Mouse (Mus musculus) embryonic facial prominence, embryonic 15.5 days (tissue): ENCODE data around the gene Vmn2r4. TPM values are rescaled to one million over a fixed set of nuclear protein-coding genes. Genes with fewer than 3 reads are reported as not detected.
"Not testable (repeated sequence)": the region's sequence is repeated elsewhere in the genome, so short reads cannot be mapped to it uniquely, and the experiment has no call there.

ENCODE experiments used
- ATAC-seq: fragments of 200-750 bp; cut with Nextera tagmentation; 2 replicates; pipeline ENCODE4 v1.8.0; 2017; ENCODE audit warnings: low read depth, moderate TSS enrichment; ENCODE audit not compliant: insufficient number of reproducible peaks, low FRiP score, low TSS enrichment
- H3K27ac ChIP-seq: fragments of 300-500 bp; sonication (generic); replicated peaks from 2 replicates; pipeline ENCODE4 v1.5.1; 2015; ENCODE audit warnings: mild to moderate bottlenecking, inconsistent platforms
- H3K27me3 ChIP-seq: fragments of 300-500 bp; sonication (generic); 2 replicates; pipeline ENCODE4 v1.6.1; 2015; ENCODE audit warnings: inconsistent platforms
- H3K36me3 ChIP-seq: fragments of 300-500 bp; sonication (generic); 2 replicates; pipeline ENCODE4 v1.6.1; 2015; ENCODE audit warnings: mild to moderate bottlenecking, inconsistent platforms
- H3K4me1 ChIP-seq: fragments of 300-500 bp; sonication (generic); 2 replicates; pipeline ENCODE4 v1.6.1; 2015; ENCODE audit warnings: inconsistent platforms
- H3K4me2 ChIP-seq: fragments of 300-500 bp; sonication (generic); replicated peaks from 2 replicates; pipeline ENCODE4 v1.6.1; 2015; ENCODE audit warnings: mild to moderate bottlenecking, inconsistent platforms
- H3K4me3 ChIP-seq: fragments of 300-500 bp; sonication (generic); replicated peaks from 2 replicates; pipeline ENCODE4 v1.5.1; 2015; ENCODE audit warnings: mild to moderate bottlenecking, inconsistent platforms
- H3K9ac ChIP-seq: fragments of 300-500 bp; sonication (generic); 2 replicates; pipeline ENCODE4 v1.6.1; 2015; ENCODE audit warnings: inconsistent platforms
- H3K9me3 ChIP-seq: fragments of 300-500 bp; sonication (generic); replicated peaks from 2 replicates; pipeline ENCODE4 v1.6.1; 2016; ENCODE audit warnings: inconsistent platforms
- WGBS: fragments of 180-500 bp; shearing (Covaris S2); methylation state at CpG from one replicate; pipeline ENCODE4 v1.1.7; 2015; 5-methylcytosine and 5-hydroxymethylcytosine counted together
- polyA plus RNA-seq: library from polyadenylated mRNA; unstranded; fragments of >200 nt; fragmentation: Nextera tagmentation; extraction: Ambion mirVana; gene quantifications from 2 replicates; pipeline ENCODE4 v1.2.1, GENCODE M21; 2015

The Vmn2r4 gene
- polyA plus RNA-seq: not detected in 2 replicates

GRCm38 (mm10) chr3:64415268-64415667 lies at the start of gene Vmn2r4:
Gene Vmn2r4 (minus strand): TSS chr3:64415368.
- H3K36me3 ChIP-seq, H3K4me1 ChIP-seq, H3K27ac ChIP-seq, H3K27me3 ChIP-seq, H3K4me3 ChIP-seq, H3K9ac ChIP-seq, H3K4me2 ChIP-seq, ATAC-seq, H3K9me3 ChIP-seq: not testable (repeated sequence)
- 64% methylated on average over 3 of the region's 3 CpGs for WGBS

GRCm38 (mm10) chr3:64434261-64434660 lies 19.1 kb upstream of the Vmn2r4 start:
- not testable (repeated sequence) for H3K4me3 ChIP-seq, H3K27ac ChIP-seq, H3K36me3 ChIP-seq, ATAC-seq, H3K9me3 ChIP-seq, H3K4me1 ChIP-seq, H3K4me2 ChIP-seq, H3K27me3 ChIP-seq, H3K9ac ChIP-seq
- 89% methylated on average over 7 of the region's 7 CpGs for WGBS

- not testable (repeated sequence) for H3K27ac ChIP-seq, H3K4me3 ChIP-seq, H3K36me3 ChIP-seq, H3K27me3 ChIP-seq, H3K9me3 ChIP-seq, H3K4me1 ChIP-seq, ATAC-seq, H3K9ac ChIP-seq, H3K4me2 ChIP-seq
- WGBS: 81% methylated on average over 6 of the region's 6 CpGs
Measured at GRCm38 (mm10) chr3:64428117-64428798, 13.1 kb upstream of the Vmn2r4 start.

- not testable (repeated sequence) for ATAC-seq, H3K4me1 ChIP-seq, H3K27me3 ChIP-seq, H3K36me3 ChIP-seq, H3K4me2 ChIP-seq, H3K9me3 ChIP-seq, H3K4me3 ChIP-seq, H3K27ac ChIP-seq, H3K9ac ChIP-seq
- 81% methylated on average over 1 of the region's 1 CpGs for WGBS
Measured at GRCm38 (mm10) chr3:64422141-64422540, 7.0 kb upstream of the Vmn2r4 start.

GRCm38 (mm10) chr3:64417477-64417876 lies 2.3 kb upstream of the Vmn2r4 start:
- ATAC-seq, H3K27me3 ChIP-seq, H3K27ac ChIP-seq, H3K4me1 ChIP-seq, H3K9me3 ChIP-seq, H3K4me2 ChIP-seq, H3K9ac ChIP-seq, H3K36me3 ChIP-seq, H3K4me3 ChIP-seq: not testable (repeated sequence)
- 63% methylated on average over 1 of the region's 1 CpGs for WGBS

GRCm38 (mm10) chr3:64414253-64414652 lies 915 bp downstream of the Vmn2r4 start:
- not testable (repeated sequence) for ATAC-seq, H3K36me3 ChIP-seq, H3K4me2 ChIP-seq, H3K9ac ChIP-seq, H3K4me1 ChIP-seq, H3K27me3 ChIP-seq, H3K27ac ChIP-seq, H3K4me3 ChIP-seq, H3K9me3 ChIP-seq

- WGBS: 71% methylated on average over 2 of the region's 2 CpGs
- Histone ChIP-seq H3K27ac (no peak overlapping the region), H3K9me3 (no peaks in the 10 kb centered on the region), H3K36me3 (no peaks in the 10 kb centered on the region), H3K9ac (no peak overlapping the region), H3K4me2 (no peak overlapping the region), H3K4me1 (no peaks in the 10 kb centered on the region), H3K27me3 (no peaks in the 10 kb centered on the region), H3K4me3 (no peak overlapping the region)
- ATAC-seq: 0 out of 2 replicates have a peak, but pooled peaks have one; percentile 29
Measured at GRCm38 (mm10) chr3:64359286-64360035, 55.7 kb downstream of the Vmn2r4 start.

Other genes starting within 250 kb of the Vmn2r4 start
- 0.03 TPM in 1 of 2 replicates, not detected in the other for gene Vmn2r3, start 125.7 kb downstream of the Vmn2r4 start, polyA plus RNA-seq
- 0.05 TPM in 1 of 2 replicates, not detected in the other for gene Vmn2r5, start 94.5 kb upstream of the Vmn2r4 start, polyA plus RNA-seq
- 0.07 TPM in 1 of 2 replicates, not detected in the other for gene Vmn2r6, start 150.5 kb upstream of the Vmn2r4 start, polyA plus RNA-seq